Mouse (Mus musculus): ENCODE measurements at regions not wholly inside any gene's neighbourhood (a gene's known extent, or its start where the extent isn't known, plus 50 kb on each side); places are given as distances from the start of the nearest gene placed in this dataset.

GRCm38 (mm10) chr7:137558871-137559270 lies 121.5 kb downstream of the Glrx3 start:
- no peak for TF ChIP-seq POLR2A (IDR thresholded peaks at IDR 0.05; ENCODE audit: borderline replicate concordance, extremely low read depth, insufficient read depth, insufficient read length, poor library complexity, severe bottlenecking)
- TF ChIP-seq CTCF (IDR thresholded peaks at IDR 0.05; ENCODE audit: borderline replicate concordance, extremely low read depth, insufficient read depth, insufficient read length) = no peak

All from brain, embryonic 14.5 days (tissue).